Mouse (Mus musculus): ENCODE measurements at regions not wholly inside any gene's neighbourhood (a gene's known extent, or its start where the extent isn't known, plus 50 kb on each side); places are given as distances from the start of the nearest gene placed in this dataset.

- 78% methylated on average over 17 of the region's 17 CpGs for WGBS
- Histone ChIP-seq H3K9ac (ENCODE audit: low read length) (no peak overlapping the region), H3K36me3 (ENCODE audit: control insufficient read depth, insufficient read depth, low read length) (no peaks in the 10 kb centered on the region), H3K4me1 (ENCODE audit: control insufficient read depth, insufficient read depth, low read length) (no peaks in the 10 kb centered on the region), H3K9me3 (ENCODE audit: control insufficient read depth, low read length) (no peaks in the 10 kb centered on the region), H3K27ac (ENCODE audit: low read depth, low read length) (no peak overlapping the region), H3K4me3 (ENCODE audit: low read depth, low read length) (no peak overlapping the region), H3K27me3 (ENCODE audit: control insufficient read depth, insufficient read depth, low read length) (no peaks in the 10 kb centered on the region), H3K4me2 (no peak overlapping the region)
- DNase-seq (ENCODE audit: low spot score, missing footprints), result no peak
- ATAC-seq (ENCODE audit: low FRiP score), result no peak
Measured at GRCm38 (mm10) chr15:25284354-25285199, 129.0 kb downstream of the Basp1 start.

GRCm38 (mm10) chr15:25283713-25284112 is 129.9 kb downstream of the Basp1 start:
- H3K27ac ChIP-seq (ENCODE audit: low read depth, low read length), result no peak overlapping the region
- no peaks in the 10 kb centered on the region for H3K27me3 ChIP-seq (ENCODE audit: control insufficient read depth, insufficient read depth, low read length)
- no peak overlapping the region for H3K4me3 ChIP-seq (ENCODE audit: low read depth, low read length)
- no peak for DNase-seq (ENCODE audit: low spot score, missing footprints)
- H3K9me3 ChIP-seq (ENCODE audit: control insufficient read depth, low read length), result no peaks in the 10 kb centered on the region
- no peak for ATAC-seq (ENCODE audit: low FRiP score)
- 85% methylated on average over 2 of the region's 2 CpGs for WGBS
- no peaks in the 10 kb centered on the region for H3K36me3 ChIP-seq (ENCODE audit: control insufficient read depth, insufficient read depth, low read length)
- H3K4me2 ChIP-seq, result no peak overlapping the region
- H3K4me1 ChIP-seq (ENCODE audit: control insufficient read depth, insufficient read depth, low read length), result 0 out of 2 replicates have a peak, but pooled peaks cover under 1% of the 10 kb centered on the region
- no peak overlapping the region for H3K9ac ChIP-seq (ENCODE audit: low read length)

GRCm38 (mm10) chr15:25282346-25282745 is 131.2 kb downstream of the Basp1 start:
- no peak overlapping the region for H3K4me3 ChIP-seq (ENCODE audit: low read depth, low read length)
- ATAC-seq (ENCODE audit: low FRiP score) (no peak), DNase-seq (ENCODE audit: low spot score, missing footprints) (no peak)
- no peaks in the 10 kb centered on the region for H3K36me3 ChIP-seq (ENCODE audit: control insufficient read depth, insufficient read depth, low read length)
- 85% methylated on average over 9 of the region's 9 CpGs for WGBS
- H3K9ac ChIP-seq (ENCODE audit: low read length), result no peak overlapping the region
- no peak overlapping the region for H3K27ac ChIP-seq (ENCODE audit: low read depth, low read length)
- no peaks in the 10 kb centered on the region for H3K27me3 ChIP-seq (ENCODE audit: control insufficient read depth, insufficient read depth, low read length)
- no peak overlapping the region for H3K4me2 ChIP-seq
- H3K4me1 ChIP-seq (ENCODE audit: control insufficient read depth, insufficient read depth, low read length), result 0 out of 2 replicates have a peak, but pooled peaks cover 3% of the 10 kb centered on the region
- H3K9me3 ChIP-seq (ENCODE audit: control insufficient read depth, low read length), result no peaks in the 10 kb centered on the region

- Histone ChIP-seq H3K27me3 (ENCODE audit: control insufficient read depth, insufficient read depth, low read length) (no peaks in the 10 kb centered on the region), H3K4me2 (no peak overlapping the region), H3K27ac (ENCODE audit: low read depth, low read length) (no peak overlapping the region), H3K9ac (ENCODE audit: low read length) (no peak overlapping the region), H3K4me3 (ENCODE audit: low read depth, low read length) (no peak overlapping the region), H3K4me1 (ENCODE audit: control insufficient read depth, insufficient read depth, low read length) (0 out of 2 replicates have a peak, but pooled peaks cover 3% of the 10 kb centered on the region), H3K9me3 (ENCODE audit: control insufficient read depth, low read length) (no peaks in the 10 kb centered on the region), H3K36me3 (ENCODE audit: control insufficient read depth, insufficient read depth, low read length) (no peaks in the 10 kb centered on the region)
- ATAC-seq (ENCODE audit: low FRiP score) (no peak), DNase-seq (ENCODE audit: low spot score, missing footprints) (no peak)
Measured at GRCm38 (mm10) chr15:25281942-25282341, 131.6 kb downstream of the Basp1 start.

- no peak overlapping the region for H3K9ac ChIP-seq (ENCODE audit: low read length)
- no peaks in the 10 kb centered on the region for H3K9me3 ChIP-seq (ENCODE audit: control insufficient read depth, low read length)
- H3K27me3 ChIP-seq (ENCODE audit: control insufficient read depth, insufficient read depth, low read length), result no peaks in the 10 kb centered on the region
- H3K27ac ChIP-seq (ENCODE audit: low read depth, low read length), result no peak overlapping the region
- 67% methylated on average over 6 of the region's 6 CpGs for WGBS
- no peak overlapping the region for H3K4me2 ChIP-seq
- DNase-seq (ENCODE audit: low spot score, missing footprints), result no peak
- 0 out of 2 replicates have a peak, but pooled peaks cover 3% of the 10 kb centered on the region for H3K4me1 ChIP-seq (ENCODE audit: control insufficient read depth, insufficient read depth, low read length)
- ATAC-seq (ENCODE audit: low FRiP score), result peak; percentile 64
- H3K4me3 ChIP-seq (ENCODE audit: low read depth, low read length), result no peak overlapping the region
- no peaks in the 10 kb centered on the region for H3K36me3 ChIP-seq (ENCODE audit: control insufficient read depth, insufficient read depth, low read length)
Measured at GRCm38 (mm10) chr15:25278317-25279156, 135.0 kb downstream of the Basp1 start.

- H3K27ac ChIP-seq (ENCODE audit: low read depth, low read length), result no peak overlapping the region
- ATAC-seq (ENCODE audit: low FRiP score) (no peak), DNase-seq (ENCODE audit: low spot score, missing footprints) (no peak)
- H3K9ac ChIP-seq (ENCODE audit: low read length), result no peak overlapping the region
- WGBS, result 77% methylated on average over 5 of the region's 5 CpGs
- H3K4me2 ChIP-seq, result no peak overlapping the region
- no peak overlapping the region for H3K4me3 ChIP-seq (ENCODE audit: low read depth, low read length)
- H3K9me3 ChIP-seq (ENCODE audit: control insufficient read depth, low read length), result no peaks in the 10 kb centered on the region
- 0 out of 2 replicates have a peak, but pooled peaks cover 3% of the 10 kb centered on the region for H3K4me1 ChIP-seq (ENCODE audit: control insufficient read depth, insufficient read depth, low read length)
- no peaks in the 10 kb centered on the region for H3K27me3 ChIP-seq (ENCODE audit: control insufficient read depth, insufficient read depth, low read length)
- no peaks in the 10 kb centered on the region for H3K36me3 ChIP-seq (ENCODE audit: control insufficient read depth, insufficient read depth, low read length)
Measured at GRCm38 (mm10) chr15:25276227-25276626, 137.3 kb downstream of the Basp1 start.

- 87% methylated on average over 5 of the region's 5 CpGs for WGBS
- H3K27ac ChIP-seq (ENCODE audit: low read depth, low read length), result no peak overlapping the region
- ATAC-seq (ENCODE audit: low FRiP score), result no peak
Measured at GRCm38 (mm10) chr15:25271886-25272285, 141.7 kb downstream of the Basp1 start.

GRCm38 (mm10) chr15:25270349-25270748 is 143.2 kb downstream of the Basp1 start:
- no peaks in the 10 kb centered on the region for H3K36me3 ChIP-seq (ENCODE audit: control insufficient read depth, insufficient read depth, low read length)
- DNase-seq (ENCODE audit: low spot score, missing footprints) (no peak), ATAC-seq (ENCODE audit: low FRiP score) (no peak)
- no peak overlapping the region for H3K27ac ChIP-seq (ENCODE audit: low read depth, low read length)
- no peak overlapping the region for H3K9ac ChIP-seq (ENCODE audit: low read length)
- H3K4me3 ChIP-seq (ENCODE audit: low read depth, low read length), result no peak overlapping the region
- H3K9me3 ChIP-seq (ENCODE audit: control insufficient read depth, low read length), result no peaks in the 10 kb centered on the region
- no peaks in the 10 kb centered on the region for H3K4me1 ChIP-seq (ENCODE audit: control insufficient read depth, insufficient read depth, low read length)
- H3K4me2 ChIP-seq, result no peak overlapping the region
- no peaks in the 10 kb centered on the region for H3K27me3 ChIP-seq (ENCODE audit: control insufficient read depth, insufficient read depth, low read length)
- WGBS, result 91% methylated on average over 10 of the region's 10 CpGs

More at GRCm38 (mm10) chr15:25271886-25272285, 141.7 kb downstream of the Basp1 start:
- H3K36me3 ChIP-seq (ENCODE audit: control insufficient read depth, insufficient read depth, low read length), result no peaks in the 10 kb centered on the region
- no peaks in the 10 kb centered on the region for H3K4me1 ChIP-seq (ENCODE audit: control insufficient read depth, insufficient read depth, low read length)
- no peak overlapping the region for H3K4me2 ChIP-seq
- H3K9ac ChIP-seq (ENCODE audit: low read length), result no peak overlapping the region
- no peaks in the 10 kb centered on the region for H3K27me3 ChIP-seq (ENCODE audit: control insufficient read depth, insufficient read depth, low read length)
- H3K9me3 ChIP-seq (ENCODE audit: control insufficient read depth, low read length), result no peaks in the 10 kb centered on the region
- DNase-seq (ENCODE audit: low spot score, missing footprints), result no peak
- no peak overlapping the region for H3K4me3 ChIP-seq (ENCODE audit: low read depth, low read length)

Measured in midbrain, embryonic 11.5 days (tissue).